Mouse (Mus musculus): ENCODE measurements around the gene Tnr. TPM values are rescaled to one million over a fixed set of nuclear protein-coding genes. Genes with fewer than 3 reads are reported as not detected.

Tnr gene
- total RNA-seq, 2 experiments from 2014 or later = not detected

GRCm38 (mm10) chr1:159565129-159565528 lies 41.6 kb downstream of the Tnr start:
- no peak for ATAC-seq (replicated peaks; ENCODE audit: poor library complexity)

- no peak for ATAC-seq (replicated peaks; ENCODE audit: poor library complexity)
Measured at GRCm38 (mm10) chr1:159566046-159566445, 42.5 kb downstream of the Tnr start.

- no peak for ATAC-seq (replicated peaks; ENCODE audit: poor library complexity)
Measured at GRCm38 (mm10) chr1:159567171-159567570, 43.6 kb downstream of the Tnr start.

- no peak for ATAC-seq (replicated peaks; ENCODE audit: poor library complexity)
Measured at GRCm38 (mm10) chr1:159570270-159570669, 46.7 kb downstream of the Tnr start.

- no peak for ATAC-seq (replicated peaks; ENCODE audit: poor library complexity)
Measured at GRCm38 (mm10) chr1:159570831-159571230, 47.3 kb downstream of the Tnr start.

GRCm38 (mm10) chr1:159571951-159572350 lies 48.4 kb downstream of the Tnr start:
- ATAC-seq (replicated peaks; ENCODE audit: poor library complexity) = no peak

- no peak for ATAC-seq (replicated peaks; ENCODE audit: poor library complexity)
Measured at GRCm38 (mm10) chr1:159573116-159573515, 49.5 kb downstream of the Tnr start.

GRCm38 (mm10) chr1:159574661-159575060 lies 51.1 kb downstream of the Tnr start:
- no peak for ATAC-seq (replicated peaks; ENCODE audit: poor library complexity)

GRCm38 (mm10) chr1:159576246-159576645 lies 52.7 kb downstream of the Tnr start:
- no peak for ATAC-seq (replicated peaks; ENCODE audit: poor library complexity)

- ATAC-seq (replicated peaks; ENCODE audit: poor library complexity) = no peak
Measured at GRCm38 (mm10) chr1:159578391-159578790, 54.8 kb downstream of the Tnr start.

- ATAC-seq (replicated peaks; ENCODE audit: poor library complexity) = no peak
Measured at GRCm38 (mm10) chr1:159580335-159580921, 56.9 kb downstream of the Tnr start.

GRCm38 (mm10) chr1:159583877-159584276 lies 60.3 kb downstream of the Tnr start:
- no peak for ATAC-seq (replicated peaks; ENCODE audit: poor library complexity)

GRCm38 (mm10) chr1:159588741-159589140 lies 65.2 kb downstream of the Tnr start:
- no peak for ATAC-seq (replicated peaks; ENCODE audit: poor library complexity)

- ATAC-seq (replicated peaks; ENCODE audit: poor library complexity) = no peak
Measured at GRCm38 (mm10) chr1:159594099-159595058, 70.8 kb downstream of the Tnr start.

GRCm38 (mm10) chr1:159595729-159596128 lies 72.2 kb downstream of the Tnr start:
- ATAC-seq (replicated peaks; ENCODE audit: poor library complexity) = no peak

GRCm38 (mm10) chr1:159596640-159597039 lies 73.1 kb downstream of the Tnr start:
- peak; percentile 58 for ATAC-seq (replicated peaks; ENCODE audit: poor library complexity)

GRCm38 (mm10) chr1:159613561-159613960 lies 90.0 kb downstream of the Tnr start:
- no peak for ATAC-seq (replicated peaks; ENCODE audit: poor library complexity)

- no peak for ATAC-seq (replicated peaks; ENCODE audit: poor library complexity)
Measured at GRCm38 (mm10) chr1:159614062-159614601, 90.6 kb downstream of the Tnr start.

- ATAC-seq (replicated peaks; ENCODE audit: poor library complexity) = no peak
Measured at GRCm38 (mm10) chr1:159614644-159615431, 91.3 kb downstream of the Tnr start.

GRCm38 (mm10) chr1:159615686-159616085 lies 92.1 kb downstream of the Tnr start:
- ATAC-seq (replicated peaks; ENCODE audit: poor library complexity) = no peak

- no peak for ATAC-seq (replicated peaks; ENCODE audit: poor library complexity)
Measured at GRCm38 (mm10) chr1:159619205-159619604, 95.6 kb downstream of the Tnr start.
